Mouse (Mus musculus): ENCODE results near the gene Egfl7.

Gene Egfl7

GRCm38 (mm10) chr2:26579714-26580113 is at the start of gene Egfl7:
Egfl7 (plus strand) TSS chr2:26580014.
- DNase-seq: no peak

GRCm38 (mm10) chr2:26531829-26532228 is 48.0 kb upstream of the Egfl7 start:
- no peak for DNase-seq

GRCm38 (mm10) chr2:26533249-26533648 is 46.6 kb upstream of the Egfl7 start:
- peak; percentile 24 to 48 for DNase-seq

GRCm38 (mm10) chr2:26534161-26534560 is 45.7 kb upstream of the Egfl7 start:
- DNase-seq: no peak

- peak; percentile 53 to 71 for DNase-seq
These were observed 45.2 kb upstream of the Egfl7 start for GRCm38 (mm10) chr2:26534616-26535015.

GRCm38 (mm10) chr2:26535517-26536045 is 44.2 kb upstream of the Egfl7 start:
- DNase-seq: no peak

GRCm38 (mm10) chr2:26539516-26539915 is 40.3 kb upstream of the Egfl7 start:
- no peak for DNase-seq

GRCm38 (mm10) chr2:26540721-26541120 is 39.1 kb upstream of the Egfl7 start:
- no peak for DNase-seq

- peak in 1 of 2 experiments; percentile 21 for DNase-seq
These were observed 38.4 kb upstream of the Egfl7 start for GRCm38 (mm10) chr2:26541258-26541910.

- no peak for DNase-seq
These were observed 36.7 kb upstream of the Egfl7 start for GRCm38 (mm10) chr2:26543155-26543554.

- DNase-seq: no peak
These were observed 36.0 kb upstream of the Egfl7 start for GRCm38 (mm10) chr2:26543768-26544167.

- no peak for DNase-seq
These were observed 35.5 kb upstream of the Egfl7 start for GRCm38 (mm10) chr2:26544265-26544664.

- no peak for DNase-seq
These were observed 32.3 kb upstream of the Egfl7 start for GRCm38 (mm10) chr2:26547481-26547880.

- no peak for DNase-seq
These were observed 30.0 kb upstream of the Egfl7 start for GRCm38 (mm10) chr2:26549801-26550200.

GRCm38 (mm10) chr2:26550205-26550604 is 29.6 kb upstream of the Egfl7 start:
- DNase-seq: no peak

GRCm38 (mm10) chr2:26550777-26551176 is 29.0 kb upstream of the Egfl7 start:
- DNase-seq: no peak

- DNase-seq: no peak
These were observed 28.4 kb upstream of the Egfl7 start for GRCm38 (mm10) chr2:26551446-26551845.

GRCm38 (mm10) chr2:26552066-26552465 is 27.7 kb upstream of the Egfl7 start:
- DNase-seq: no peak

- no peak for DNase-seq
These were observed 25.9 kb upstream of the Egfl7 start for GRCm38 (mm10) chr2:26553904-26554303.

- DNase-seq: peak; percentile 27 to 53
These were observed 24.7 kb upstream of the Egfl7 start for GRCm38 (mm10) chr2:26555076-26555475.

- no peak for DNase-seq
These were observed 23.2 kb upstream of the Egfl7 start for GRCm38 (mm10) chr2:26556535-26556993.

GRCm38 (mm10) chr2:26560506-26560905 is 19.3 kb upstream of the Egfl7 start:
- no peak for DNase-seq

- peak; percentile 39 to 55 for DNase-seq
These were observed 18.3 kb upstream of the Egfl7 start for GRCm38 (mm10) chr2:26561351-26562016.

- peak; percentile 47 to 50 for DNase-seq
These were observed 13.6 kb upstream of the Egfl7 start for GRCm38 (mm10) chr2:26566221-26566620.
